In the genomic region with DNA sequence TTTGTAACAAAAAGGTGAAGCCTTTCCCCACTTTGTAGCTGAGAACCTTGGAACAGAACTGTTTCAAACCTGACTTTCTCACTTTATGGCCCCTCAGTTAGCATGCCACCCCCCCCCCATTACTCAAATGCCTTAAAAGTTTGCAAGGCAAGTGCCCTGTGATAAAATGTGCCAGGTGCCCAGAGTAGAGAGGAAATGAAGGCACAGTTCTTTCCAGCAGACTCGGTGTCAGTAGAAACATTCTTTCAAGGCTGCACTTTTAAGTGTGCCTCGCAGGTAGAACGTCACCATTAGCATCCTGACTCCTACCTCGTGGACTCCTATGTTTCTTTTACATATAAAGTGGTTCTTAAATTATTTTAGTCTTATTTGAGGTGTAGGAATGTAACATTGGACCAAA, we compare ENCODE assay signal across 8 mouse cellular contexts. TPM values are rescaled to one million over a fixed set of nuclear protein-coding genes. Genes with fewer than 3 reads are reported as not detected.
A peak's percentile ranks its signal among the peaks of the same experiment; 100 is the strongest.
DNase-seq lines count a peak whose midpoint lies in the region; ATAC-seq and TF ChIP-seq lines count a peak whose summit lies in the region.

No protein-coding gene starts in this region.

- H3K36me3 ChIP-seq in heart, embryonic 14.5 days (ENCODE audit: control insufficient read depth, insufficient read depth, low read length) = peaks cover 32% of the 10 kb centered on the region
- no peaks in the 10 kb centered on the region; the same call in 1 of the 2 replicates for H3K36me3 ChIP-seq in ES-E14 (ENCODE audit: control insufficient read depth, insufficient read depth, low read length, poor library complexity, severe bottlenecking)
- H3K36me3 ChIP-seq in hindbrain, embryonic 10.5 days = peaks cover 31% of the 10 kb centered on the region
- peaks cover 32% of the 10 kb centered on the region for H3K36me3 ChIP-seq in midbrain, embryonic 10.5 days

- no peaks in the 10 kb centered on the region for H3K9me3 ChIP-seq in heart, embryonic 14.5 days (ENCODE audit: control insufficient read depth, low read length)
- no peaks in the 10 kb centered on the region for H3K9me3 ChIP-seq in ES-E14 (ENCODE audit: control insufficient read depth, insufficient read depth, low read depth, low read length)
- no peaks in the 10 kb centered on the region for H3K9me3 ChIP-seq in hindbrain, embryonic 10.5 days
- H3K9me3 ChIP-seq in midbrain, embryonic 10.5 days (replicated peaks) = no peaks in the 10 kb centered on the region

- intact Hi-C loops in heart, postnatal 25 days (cut with DNase I) = loop anchor here (10.0 kb wide), 1 partner anchor 551 kb away; the partner anchor contains the start of gene Spata5

- H3K4me1 ChIP-seq in heart, embryonic 14.5 days (ENCODE audit: control insufficient read depth in 2 of 2, insufficient read depth in 2 of 2, low read length in 2 of 2) = peaks cover 0 to 5% of the 10 kb centered on the region in 2 experiments; a peak in 2 of 4 replicates
- no peaks in the 10 kb centered on the region for H3K4me1 ChIP-seq in ES-E14 (ENCODE audit: control insufficient read depth in 2 of 2, insufficient read depth in 2 of 2, low read length in 2 of 2, poor library complexity in 1 of 2)
- H3K4me1 ChIP-seq in hindbrain, embryonic 10.5 days (replicated peaks) = peaks cover 9% of the 10 kb centered on the region
- H3K4me1 ChIP-seq in midbrain, embryonic 10.5 days = peaks cover 13% of the 10 kb centered on the region

- peak overlapping the region; percentile 76 for H3K4me2 ChIP-seq in heart, embryonic 14.5 days (ENCODE audit: low read length)

- no peaks in the 10 kb centered on the region for H3K27me3 ChIP-seq in heart, embryonic 14.5 days (ENCODE audit: control insufficient read depth, insufficient read depth, low read length)
- no peaks in the 10 kb centered on the region for H3K27me3 ChIP-seq in hindbrain, embryonic 10.5 days (ENCODE audit: insufficient read depth, poor library complexity, severe bottlenecking)
- H3K27me3 ChIP-seq in midbrain, embryonic 10.5 days (ENCODE audit: low read depth, poor library complexity, severe bottlenecking) = no peaks in the 10 kb centered on the region

- H3K4me3 ChIP-seq in heart, embryonic 14.5 days (ENCODE audit: control insufficient read depth in 1 of 2, insufficient read depth in 1 of 2, low read depth in 1 of 2, low read length in 2 of 2) = peak overlapping the region; percentile 88 to 98
- H3K4me3 ChIP-seq in ES-E14 (ENCODE audit: insufficient read depth in 1 of 2, low read depth in 1 of 2, low read length in 2 of 2, poor library complexity in 1 of 2, severe bottlenecking in 1 of 2) = peak overlapping the region; percentile 83 to 94
- H3K4me3 ChIP-seq in hindbrain, embryonic 10.5 days = peak overlapping the region; percentile 90
- H3K4me3 ChIP-seq in midbrain, embryonic 10.5 days = peak overlapping the region; percentile 86

- ATAC-seq in heart, embryonic 14.5 days (ENCODE audit: insufficient number of reproducible peaks, insufficient read depth, low FRiP score, low read depth) = no peak

- in situ Hi-C loops in ES-E14 (cut with MboI; ENCODE audit: low sequenced_read_pairs in 2 of 2, unreplicated experiment in 2 of 2) = no loop called here

- H3K27ac ChIP-seq in heart, embryonic 14.5 days (replicated peaks in 1 of 2; ENCODE audit: control insufficient read depth in 1 of 2, insufficient read depth in 1 of 2, low read depth in 2 of 2, low read length in 2 of 2) = no peak overlapping the region
- H3K27ac ChIP-seq in ES-E14 (ENCODE audit: insufficient read depth, low read depth, low read length, poor library complexity, severe bottlenecking) = no peak overlapping the region
- H3K27ac ChIP-seq in hindbrain, embryonic 10.5 days = no peak overlapping the region
- no peak overlapping the region for H3K27ac ChIP-seq in midbrain, embryonic 10.5 days (replicated peaks)

- WGBS in heart, embryonic 14.5 days = 67% methylated on average over 4 of the region's 4 CpGs
- WGBS in hindbrain, embryonic 10.5 days = 82% methylated on average over 4 of the region's 4 CpGs
- WGBS in midbrain, embryonic 10.5 days = 80% methylated on average over 4 of the region's 4 CpGs

- DNase-seq in heart, postnatal 25 days (ENCODE audit: low spot score) = no peak
- DNase-seq in ES-E14 (ENCODE audit: low read depth, low spot score) = no peak
- DNase-seq in hindbrain, embryonic 10.5 days (ENCODE audit: low spot score) = no peak
- DNase-seq in midbrain, embryonic 10.5 days (ENCODE audit: low spot score) = no peak
- no peak for DNase-seq in urinary bladder, postnatal 4 days (ENCODE audit: low spot score in 2 of 2)
- DNase-seq in embryo, embryonic 10.5 days (ENCODE audit: low spot score) = no peak
- no peak for DNase-seq in B cell, adult 2 months

- H3K9ac ChIP-seq in heart, embryonic 14.5 days (ENCODE audit: low read length) = peak overlapping the region; percentile 87
- no peak overlapping the region for H3K9ac ChIP-seq in ES-E14 (ENCODE audit: insufficient read depth, low read depth, low read length, poor library complexity, severe bottlenecking)

TF ChIP-seq in ES-E14, 5 proteins besides CTCF, POLR2A, EP300 and RAD21:
- TF ChIP-seq HCFC1 (IDR thresholded peaks at IDR 0.05; ENCODE audit: borderline replicate concordance, insufficient read depth, low read length) (no peak), ZNF384 (IDR thresholded peaks at IDR 0.05; ENCODE audit: low read depth, low read length) (no peak), CHD2 (IDR thresholded peaks at IDR 0.05; ENCODE audit: low read depth, low read length) (no peak), ZC3H11A (IDR thresholded peaks at IDR 0.05; ENCODE audit: borderline replicate concordance, low read depth, low read length) (no peak), MAFK (IDR thresholded peaks at IDR 0.05; ENCODE audit: insufficient read depth, low read depth, low read length) (no peak)

RNA-seq across cellular contexts. Expression of gene 4932438A13Rik, which starts 1.0 kb away (rescaled TPM):
- polyA plus RNA-seq in heart, embryonic 14.5 days (2014; fragmentation: Nextera tagmentation; extraction: Ambion mirVana) = 40.6 and 48.8 TPM in 2 replicates
- total RNA-seq in heart, postnatal 25 days (2021) = 10 to 100 TPM; 36.6 to 50.4 TPM
- 40.4 and 46.4 TPM in 2 replicates for total RNA-seq in ES-E14 (2012; rRNA removed)
- polyA plus RNA-seq in hindbrain, embryonic 10.5 days (2016; fragmentation: Nextera tagmentation; extraction: Ambion mirVana) = 37.6 and 38.6 TPM in 2 replicates
- polyA plus RNA-seq in midbrain, embryonic 10.5 days (2016; fragmentation: Nextera tagmentation; extraction: Ambion mirVana) = 31.2 and 35.6 TPM in 2 replicates
